Mouse (Mus musculus) kidney, postnatal 4 days (tissue): ENCODE results near the gene Tspan32.

Experiments
- DNase-seq, 2 experiments: peaks; one replicate each; pipeline ENCODE4 v3.0.0; 2021; ENCODE audit warnings: mixed read lengths in 2 of 2

The Tspan32 gene

GRCm38 (mm10) chr7:143055499-143056186 lies 50.8 kb downstream of the Tspan32 start:
- no peak for DNase-seq

GRCm38 (mm10) chr7:143057023-143057422 lies 52.2 kb downstream of the Tspan32 start:
- no peak for DNase-seq

DNA sequence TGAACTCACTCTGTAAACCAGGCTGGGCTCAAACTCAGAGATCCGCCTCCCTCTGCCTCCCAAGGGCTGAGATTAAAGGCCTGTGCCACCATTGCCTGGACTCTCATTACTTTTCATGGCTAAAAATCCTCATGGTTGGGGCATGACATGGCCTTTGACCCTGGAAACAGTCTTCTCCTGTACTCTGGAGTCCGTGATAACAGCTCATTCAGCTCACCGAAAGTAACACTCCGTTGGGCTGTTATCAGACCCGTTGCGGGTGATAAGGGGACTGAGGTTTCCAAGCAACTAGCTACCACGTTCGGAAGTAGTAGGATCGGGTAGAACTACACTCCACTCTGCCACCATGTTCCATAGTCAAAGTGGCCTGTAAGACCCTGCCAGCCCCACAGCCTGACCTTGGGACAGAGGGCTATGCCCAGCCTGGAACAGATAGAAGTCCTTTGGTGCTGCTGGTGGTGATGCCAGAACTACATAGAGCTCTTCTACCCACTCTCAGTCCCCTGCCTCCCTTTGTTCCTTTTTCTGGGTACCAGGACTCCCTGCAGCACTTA lies 52.9 kb downstream of the Tspan32 start:
- no peak for DNase-seq

DNA sequence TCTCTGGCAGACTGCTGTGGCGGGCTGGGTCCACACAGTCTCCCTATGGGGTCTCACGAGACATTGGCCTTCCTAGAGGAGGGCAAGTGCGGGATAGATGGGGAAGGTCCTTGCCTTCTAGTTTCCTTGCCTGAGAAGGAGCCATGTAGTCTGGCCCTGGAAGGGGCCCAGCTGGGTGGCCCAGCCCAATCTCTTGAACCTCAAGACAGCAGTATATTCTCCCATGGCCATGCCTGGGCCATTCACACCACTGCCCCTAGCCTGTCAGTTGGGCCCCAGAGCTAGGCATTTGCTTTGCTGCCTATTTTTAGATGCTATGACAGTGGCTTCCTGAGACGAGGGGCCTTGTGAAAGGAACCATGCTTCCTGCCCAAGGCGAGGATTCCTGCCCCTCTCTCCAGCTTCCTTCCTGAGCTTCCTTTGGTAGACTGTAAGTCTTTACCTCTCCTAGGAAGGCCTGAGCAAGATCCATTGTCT lies 53.4 kb downstream of the Tspan32 start:
- peak; percentile 36 to 62 for DNase-seq

- no peak for DNase-seq
Measured at GRCm38 (mm10) chr7:143059202-143059870, 54.5 kb downstream of the Tspan32 start.

DNA sequence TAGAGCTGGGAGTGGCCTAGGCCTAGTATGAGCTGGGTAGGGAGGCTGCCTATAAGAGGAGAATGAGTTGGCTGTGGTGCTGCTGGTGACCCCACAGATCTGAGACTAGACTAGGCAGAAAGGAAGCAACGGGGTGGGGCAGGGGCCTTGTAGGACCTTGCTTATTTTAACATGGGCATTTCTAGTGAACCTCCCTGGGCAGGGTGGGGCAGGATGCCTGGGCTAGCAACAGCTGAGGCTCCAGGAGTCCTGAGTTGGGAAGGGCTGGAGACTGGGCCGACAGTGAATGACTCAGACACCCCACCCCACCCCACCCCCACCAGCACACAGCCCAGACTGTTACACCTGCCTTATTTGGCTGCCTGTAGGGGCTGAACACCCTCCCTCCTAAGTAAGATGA lies 57.9 kb downstream of the Tspan32 start:
- no peak for DNase-seq

DNA sequence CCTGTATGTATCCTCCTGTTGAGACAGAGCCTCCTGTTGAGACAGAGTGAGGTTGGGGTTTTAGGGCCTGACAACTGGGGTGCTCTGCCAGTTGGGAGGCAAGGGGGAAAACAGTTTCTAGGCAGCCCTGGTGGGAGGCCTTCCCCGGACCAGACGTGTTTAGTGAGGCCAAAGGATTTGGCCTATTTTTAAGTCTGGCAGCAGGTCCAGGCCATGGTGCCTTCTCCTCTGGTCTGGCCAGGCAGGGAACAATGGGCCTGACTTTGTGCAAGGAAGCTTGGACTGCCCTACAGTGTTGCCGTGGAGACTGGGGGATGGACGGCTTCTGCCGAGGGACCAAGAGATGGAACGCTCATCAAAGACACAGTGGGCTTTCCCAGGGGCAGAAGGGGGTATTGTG lies 59.4 kb downstream of the Tspan32 start:
- no peak for DNase-seq

GRCm38 (mm10) chr7:143065692-143066091 lies 60.8 kb downstream of the Tspan32 start:
- no peak for DNase-seq

DNA sequence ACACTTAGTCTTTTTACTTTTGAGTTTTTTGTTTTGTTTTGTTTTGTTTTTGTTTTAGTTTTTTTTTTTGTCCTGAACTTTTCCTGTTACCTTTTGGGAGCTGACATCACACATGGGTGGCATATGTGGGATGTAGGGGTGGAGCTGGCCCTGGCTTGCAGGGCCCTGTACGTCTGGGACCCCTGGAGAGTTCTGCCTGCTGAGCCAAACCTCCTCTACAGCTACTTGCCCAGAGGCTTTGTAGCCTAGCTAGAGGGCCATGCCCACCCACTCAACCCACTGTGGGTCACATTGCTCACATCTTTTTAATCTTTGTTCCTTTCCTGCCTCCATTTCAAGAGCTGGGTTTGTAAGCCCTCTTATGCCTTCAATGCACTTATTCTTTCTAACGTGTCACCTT lies 62.6 kb downstream of the Tspan32 start:
- no peak for DNase-seq

DNA sequence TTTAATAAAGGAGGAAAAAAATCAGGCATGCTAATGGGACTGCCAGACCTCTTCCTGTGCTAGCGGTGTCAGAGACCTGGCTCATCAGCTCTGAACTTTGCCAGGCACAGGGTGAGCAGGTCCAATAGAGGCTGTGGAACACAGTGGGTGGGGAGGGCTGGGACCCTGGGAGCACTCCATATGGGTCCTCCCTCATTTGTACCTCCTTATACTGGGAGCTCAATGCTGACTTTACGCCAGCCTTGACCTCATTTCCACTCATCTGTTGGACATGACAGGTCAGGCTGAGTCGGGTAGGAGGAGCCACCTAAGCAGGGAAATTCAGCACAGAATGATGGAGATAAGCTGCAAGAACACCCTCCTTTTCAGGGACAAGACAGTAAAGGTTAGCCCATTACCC lies 63.1 kb downstream of the Tspan32 start:
- DNase-seq, result no peak

DNA sequence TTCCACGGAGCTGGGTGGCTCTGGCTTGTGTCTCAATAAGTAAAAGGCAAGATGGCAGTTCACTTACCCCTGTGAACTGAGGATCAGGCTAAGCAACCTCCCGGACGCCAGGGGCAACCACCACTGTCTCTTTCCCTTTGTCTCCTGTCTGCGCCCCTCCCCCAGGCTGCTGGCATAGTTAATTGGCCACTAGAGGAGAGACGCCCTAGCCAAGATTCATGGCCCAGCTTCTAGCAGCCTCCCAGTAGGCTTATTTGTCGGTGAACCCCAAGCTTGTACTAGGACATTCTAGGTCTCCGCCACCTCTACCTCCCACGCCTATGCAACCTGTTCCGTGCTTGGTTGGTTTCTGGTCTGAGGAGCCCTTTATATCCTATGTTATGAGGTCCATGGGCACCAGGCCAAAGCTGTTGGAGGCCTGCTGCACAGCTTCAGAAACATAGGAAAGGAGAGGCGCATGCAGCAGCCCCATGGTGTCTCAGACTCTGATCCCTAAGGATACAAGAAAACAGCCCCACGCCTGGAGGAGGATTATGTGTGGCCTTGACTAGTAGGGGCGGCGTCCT lies 63.6 kb downstream of the Tspan32 start:
- no peak for DNase-seq

- DNase-seq, result peak; percentile 96 to 98
Measured at GRCm38 (mm10) chr7:143068882-143069591, 64.2 kb downstream of the Tspan32 start, which contains the start of gene Tssc4. TSS of gene Tssc4 (plus strand) at chr7:143069249.
